ENCODE assay signal across 24 mouse cellular contexts in genomic region chr9:20710471-20710870, GRCm38 (mm10). TPM values are rescaled to one million over a fixed set of nuclear protein-coding genes. Genes with fewer than 3 reads are reported as not detected.
DNase-seq lines count a peak whose midpoint lies in the region; ATAC-seq lines count a peak whose summit lies in the region.
"Had no signal": no experiment of that assay in that cellular context is flagged by ENCODE, and none has a peak within 500 bp of the region (broad histone marks: within the 10 kb centered on the region; RNA-seq: fewer than 3 reads in every experiment).

No protein-coding gene starts in this region.

- intact Hi-C loops in heart, postnatal 10 days (cut with DNase I): no loop called here

- no peak for ATAC-seq in activated CD4-positive, CD25-positive, alpha-beta regulatory T cell, adult 4 months
- ATAC-seq: forebrain, postnatal 0 days; hindbrain, postnatal 0 days; intestine, embryonic 15.5 days had no signal

- DNase-seq in adrenal gland, adult (ENCODE audit: inconsistent age in 2 of 2, low spot score in 1 of 2): peak; percentile 70 to 77
- DNase-seq in adrenal gland, postnatal 4 days (ENCODE audit: low spot score in 2 of 2): no peak
- peak; percentile 42 for DNase-seq in Muller cell, postnatal 12 days (ENCODE audit: inconsistent ontology term)
- DNase-seq in adrenal gland, postnatal 10 days: peak; percentile 58
- DNase-seq in fibroblast of lung, adult 2 months (ENCODE audit: low read depth): peak; percentile 15
- DNase-seq in heart, postnatal 10 days: no peak
- DNase-seq: cerebellum, adult 2 months; embryo, embryonic 11 days; forebrain, postnatal 0 days; gastrocnemius, postnatal 14 days; heart, adult 11 months; heart, postnatal 36 days; kidney, adult 8-10 months; kidney, postnatal 10 days; liver; lung, embryonic 14.5 days; lung, postnatal 14 days; midbrain, embryonic 14.5 days; right cerebral cortex, postnatal 25 days; thymus, postnatal 14 days had no signal

RNA-seq across cellular contexts. Expression of gene Olfm2, which starts 35.7 kb away (rescaled TPM):
- 1 to 10 TPM; 6.5 to 8.5 TPM for total RNA-seq in adrenal gland, postnatal 4 days (2021)
- total RNA-seq in adrenal gland, postnatal 10 days (2021): 1 to 10 TPM; 3.3 to 6.4 TPM
- under 1 TPM in 1 of 2 experiments, not detected in 1; 0.25 TPM for polyA plus RNA-seq in activated CD4-positive, CD25-positive, alpha-beta regulatory T cell, adult 4 months (2017; shearing (Covaris generic))
- total RNA-seq in heart, postnatal 10 days (2021): 1 to 10 TPM in 1 of 2 experiments, under 1 TPM in 1; 0.50 to 1.2 TPM
- total RNA-seq: monocyte, adult 5-6 weeks had no signal

RNA-seq across cellular contexts. Expression of gene Pin1, which starts 58.6 kb away (rescaled TPM):
- total RNA-seq in adrenal gland, postnatal 4 days (2021): 10 to 100 TPM; 23.4 to 23.6 TPM
- total RNA-seq in adrenal gland, postnatal 10 days (2021): 10 to 100 TPM; 19.5 to 20.7 TPM
- 10 to 100 TPM; 22.6 to 27.2 TPM for polyA plus RNA-seq in activated CD4-positive, CD25-positive, alpha-beta regulatory T cell, adult 4 months (2017; shearing (Covaris generic))
- 10 to 100 TPM; 18.7 to 18.8 TPM for total RNA-seq in heart, postnatal 10 days (2021)

Comparison
In these comparisons a context has a peak if more than half of its experiments do, and no peak if none do; other contexts are left out.
1. DNase-seq: peak in adrenal gland, adult (2 of 2), Muller cell, postnatal 12 days (single experiment), adrenal gland, postnatal 10 days (single experiment) and fibroblast of lung, adult 2 months (single experiment); none in adrenal gland, postnatal 4 days (0 of 2) and heart, postnatal 10 days (0 of 2).